Mouse (Mus musculus) forebrain, embryonic 10.5 days (tissue): ENCODE measurements around the gene Nme4. TPM values are rescaled to one million over a fixed set of nuclear protein-coding genes. Genes with fewer than 3 reads are reported as not detected.

Experiments
- DNase-seq: peaks from one replicate; pipeline ENCODE4 v3.0.0-alpha.2; 2017; ENCODE audit warnings: low spot score; ENCODE audit errors: extremely low spot score
- H3K27ac ChIP-seq: fragments of 300-500 bp; sonication (generic); 2 replicates; pipeline ENCODE4 v1.5.1; 2016; ENCODE audit warnings: mild to moderate bottlenecking
- H3K27me3 ChIP-seq: fragments of 300-500 bp; sonication (generic); 2 replicates; pipeline ENCODE4 v1.6.1; 2016; ENCODE audit warnings: mild to moderate bottlenecking; ENCODE audit not compliant: poor library complexity, severe bottlenecking
- H3K36me3 ChIP-seq: fragments of 300-500 bp; sonication (generic); replicated peaks from 2 replicates; pipeline ENCODE4 v1.6.1; 2016; ENCODE audit warnings: mild to moderate bottlenecking, moderate library complexity
- H3K4me1 ChIP-seq: fragments of 300-500 bp; sonication (generic); 2 replicates; pipeline ENCODE4 v1.6.1; 2016
- H3K4me3 ChIP-seq: fragments of 300-500 bp; sonication (generic); 2 replicates; pipeline ENCODE4 v1.5.1; 2016; ENCODE audit warnings: mild to moderate bottlenecking, moderate library complexity
- H3K9me3 ChIP-seq: fragments of 300-500 bp; sonication (generic); 2 replicates; pipeline ENCODE4 v1.6.1; 2016; ENCODE audit warnings: mild to moderate bottlenecking, moderate library complexity
- WGBS: fragments of 180-500 bp; shearing (Covaris S2); methylation state at CpG from one replicate; pipeline ENCODE4 v1.1.7; 2016; 5-methylcytosine and 5-hydroxymethylcytosine counted together
- polyA plus RNA-seq: library from polyadenylated mRNA; unstranded; fragments of >200 nt; fragmentation: Nextera tagmentation; extraction: Ambion mirVana; gene quantifications from 2 replicates; pipeline ENCODE4 v1.2.1, GENCODE M21; 2016

Gene Nme4
- polyA plus RNA-seq, 1 experiment from 2014 or later = 138 TPM

DNA sequence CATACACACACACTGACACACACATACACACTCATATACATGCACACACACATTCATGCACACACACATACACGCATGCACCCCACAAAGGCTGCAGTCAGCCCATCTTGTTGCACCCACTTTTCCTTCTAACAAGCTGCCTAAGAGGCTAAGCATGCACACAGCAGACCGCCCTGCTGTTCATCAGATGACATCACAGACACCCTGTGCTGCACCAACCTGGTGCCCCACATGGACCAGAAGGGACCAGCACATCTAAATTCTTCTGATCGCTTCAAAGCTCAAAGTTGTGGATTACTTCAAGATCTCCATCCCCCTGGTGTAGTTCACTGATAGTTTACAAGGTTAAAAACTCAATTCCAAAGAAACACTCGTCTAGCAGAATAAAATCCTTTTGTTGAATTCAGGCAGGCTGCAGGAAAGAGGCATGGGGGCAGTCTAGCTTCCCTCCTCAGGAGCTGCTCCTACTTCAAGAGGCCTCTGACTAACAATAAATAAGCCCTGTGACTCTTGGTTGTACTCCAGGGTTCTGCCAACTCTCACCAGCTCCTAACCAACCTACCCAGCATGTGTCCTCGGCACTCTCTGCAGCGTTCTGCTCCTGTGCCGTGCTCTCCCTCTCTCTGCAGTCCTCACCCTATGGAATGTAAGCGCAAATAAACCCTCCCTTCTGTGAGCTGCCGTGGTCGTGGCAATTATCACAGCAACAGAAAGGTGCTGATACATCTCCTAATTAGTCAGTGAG is 49.0 kb downstream of the Nme4 start:
- Histone ChIP-seq H3K4me3 (no peak overlapping the region), H3K9me3 (no peaks in the 10 kb centered on the region), H3K27me3 (no peaks in the 10 kb centered on the region), H3K4me1 (peaks cover 2% of the 10 kb centered on the region; the same call in 1 of the 2 replicates), H3K36me3 (peaks cover 24% of the 10 kb centered on the region), H3K27ac (no peak overlapping the region)
- WGBS = 71% methylated on average over 10 of the region's 10 CpGs
- no peak for DNase-seq

DNA sequence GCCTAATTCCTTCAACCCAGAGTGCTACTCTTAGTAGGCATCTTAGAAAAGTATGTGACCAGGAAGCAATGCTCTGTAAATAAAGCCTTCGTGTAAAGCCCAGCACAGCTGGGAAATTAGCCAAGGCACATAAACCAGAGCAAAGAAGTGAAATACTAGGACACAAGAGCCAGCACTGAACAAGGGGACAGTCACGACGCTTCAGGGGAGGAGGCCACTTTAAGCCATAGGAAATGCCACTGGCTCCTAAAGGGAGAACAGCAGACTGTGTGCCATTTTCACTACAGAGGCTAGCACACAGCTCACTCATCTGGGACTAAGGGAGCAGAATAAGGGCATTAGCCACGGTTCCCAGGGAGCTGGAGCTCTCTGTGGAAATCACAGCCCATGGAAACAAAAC is 50.1 kb downstream of the Nme4 start:
- Histone ChIP-seq H3K9me3 (no peaks in the 10 kb centered on the region), H3K27me3 (no peaks in the 10 kb centered on the region), H3K36me3 (peaks cover 15% of the 10 kb centered on the region; the same call in 1 of the 2 replicates), H3K4me1 (peaks cover 4% of the 10 kb centered on the region; the same call in 1 of the 2 replicates), H3K27ac (no peak overlapping the region), H3K4me3 (no peak overlapping the region)
- 74% methylated on average over 4 of the region's 4 CpGs for WGBS
- no peak for DNase-seq

DNA sequence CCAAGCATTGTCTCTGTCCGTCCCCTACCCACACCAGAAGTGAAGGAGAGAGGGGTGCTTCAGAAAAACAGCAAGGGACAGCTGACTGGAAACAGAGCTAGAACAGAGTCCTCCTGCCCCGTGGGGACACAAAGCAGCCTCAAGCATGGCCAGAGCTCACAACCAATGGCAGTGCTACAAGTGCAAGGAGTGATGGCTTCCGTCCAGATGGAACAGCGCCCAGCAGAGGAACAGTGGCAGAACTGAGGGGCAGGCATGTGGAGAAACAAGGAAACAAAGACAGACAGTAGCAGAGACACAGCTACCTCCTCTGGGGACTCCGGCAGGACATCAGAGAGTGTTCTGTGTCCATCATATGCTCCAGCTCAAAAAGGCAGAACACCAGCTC is 52.2 kb downstream of the Nme4 start:
- no peaks in the 10 kb centered on the region for H3K27me3 ChIP-seq
- no peak overlapping the region for H3K4me3 ChIP-seq
- no peak overlapping the region for H3K27ac ChIP-seq
- no peak for DNase-seq
- H3K4me1 ChIP-seq = peaks cover 4% of the 10 kb centered on the region; the same call in 1 of the 2 replicates
- H3K9me3 ChIP-seq = no peaks in the 10 kb centered on the region
- WGBS = 81% methylated on average over 5 of the region's 5 CpGs
- peaks cover 8% of the 10 kb centered on the region; the same call in 1 of the 2 replicates for H3K36me3 ChIP-seq

DNA sequence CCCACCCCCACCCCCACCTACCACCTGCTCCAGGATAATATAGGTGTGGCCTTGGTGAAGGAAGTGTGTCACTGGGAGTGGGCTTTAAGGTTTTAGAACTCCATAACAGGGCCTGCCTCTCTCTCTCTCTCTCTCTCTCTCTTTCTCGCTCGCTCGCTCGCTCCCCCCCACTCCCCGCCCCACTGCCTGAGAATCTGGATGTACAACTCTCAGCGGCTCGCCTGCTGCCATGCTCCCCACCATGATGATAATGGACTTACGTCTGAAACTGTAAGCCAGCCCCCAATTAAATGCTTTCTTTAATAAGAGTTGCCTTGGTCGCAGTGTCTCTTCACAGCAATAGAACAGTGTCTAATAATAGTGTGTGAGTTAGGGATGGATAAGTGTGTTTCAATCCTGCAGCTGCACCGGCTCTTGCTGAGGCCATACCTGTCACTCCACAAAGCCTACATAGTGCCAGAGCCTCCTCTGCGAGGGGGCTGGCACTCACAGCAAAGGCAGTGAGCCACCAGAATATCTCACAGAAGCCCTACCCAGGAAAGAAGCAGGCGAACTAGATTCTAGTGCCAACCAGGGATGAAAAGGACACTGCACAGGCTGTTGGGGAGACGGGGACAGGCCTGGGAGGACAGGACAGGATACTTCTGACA is 52.7 kb downstream of the Nme4 start:
- Histone ChIP-seq H3K4me3 (no peak overlapping the region), H3K9me3 (no peaks in the 10 kb centered on the region), H3K27ac (no peak overlapping the region; the same call in 1 of the 2 replicates), H3K4me1 (peaks cover 4% of the 10 kb centered on the region; the same call in 1 of the 2 replicates), H3K36me3 (peaks cover 10% of the 10 kb centered on the region), H3K27me3 (no peaks in the 10 kb centered on the region)
- DNase-seq = no peak
- 84% methylated on average over 13 of the region's 13 CpGs for WGBS

Other genes starting within 250 kb of the Nme4 start
- 63.3 and 73.0 TPM in 2 replicates for gene Wdr90, start 234.1 kb downstream of the Nme4 start, polyA plus RNA-seq
- 20.0 and 21.9 TPM in 2 replicates for gene Mcrip2, start 226.8 kb downstream of the Nme4 start, polyA plus RNA-seq
- 76.7 and 79.1 TPM in 2 replicates for gene Mettl26, start 220.5 kb downstream of the Nme4 start, polyA plus RNA-seq
- gene Wfikkn1, start 214.7 kb downstream of the Nme4 start, polyA plus RNA-seq = 4.0 and 4.2 TPM in 2 replicates
- 29.4 and 30.9 TPM in 2 replicates for gene Rab40c, start 175.9 kb downstream of the Nme4 start, polyA plus RNA-seq
- gene Pigq, start 150.7 kb downstream of the Nme4 start, polyA plus RNA-seq = 68.4 and 75.6 TPM in 2 replicates
- 0.89 TPM in 1 of 2 replicates, not detected in the other for gene Nhlrc4, start 150.6 kb downstream of the Nme4 start, polyA plus RNA-seq
- gene A930017K11Rik, start 143.0 kb downstream of the Nme4 start, polyA plus RNA-seq = 0.09 and 0.14 TPM in 2 replicates
- 31.8 and 37.0 TPM in 2 replicates for gene Capn15, start 109.8 kb downstream of the Nme4 start, polyA plus RNA-seq
- gene Rab11fip3, start 26.0 kb downstream of the Nme4 start, polyA plus RNA-seq = 21.0 and 22.3 TPM in 2 replicates
- 23.5 and 24.7 TPM in 2 replicates for gene Decr2, start 5.3 kb downstream of the Nme4 start, polyA plus RNA-seq
- gene Tmem8, start 17.7 kb upstream of the Nme4 start, polyA plus RNA-seq = 1.7 and 1.8 TPM in 2 replicates
- 318 and 342 TPM in 2 replicates for gene Mrpl28, start 27.9 kb upstream of the Nme4 start, polyA plus RNA-seq
- 8.4 and 10.5 TPM in 2 replicates for gene Axin1, start 43.1 kb upstream of the Nme4 start, polyA plus RNA-seq
- gene Pdia2, start 103.5 kb upstream of the Nme4 start, polyA plus RNA-seq = 1.5 and 1.9 TPM in 2 replicates
- gene Rgs11, start 107.3 kb upstream of the Nme4 start, polyA plus RNA-seq = 1.1 and 2.1 TPM in 2 replicates
- gene Arhgdig, start 112.2 kb upstream of the Nme4 start, polyA plus RNA-seq = 6.6 and 6.7 TPM in 2 replicates
- gene Fam234a, start 148.6 kb upstream of the Nme4 start, polyA plus RNA-seq = 24.4 and 25.1 TPM in 2 replicates
- 116 and 135 TPM in 2 replicates for gene Luc7l, start 157.3 kb upstream of the Nme4 start, polyA plus RNA-seq